Mouse (Mus musculus): ENCODE data around the gene Il6ra.

DNA sequence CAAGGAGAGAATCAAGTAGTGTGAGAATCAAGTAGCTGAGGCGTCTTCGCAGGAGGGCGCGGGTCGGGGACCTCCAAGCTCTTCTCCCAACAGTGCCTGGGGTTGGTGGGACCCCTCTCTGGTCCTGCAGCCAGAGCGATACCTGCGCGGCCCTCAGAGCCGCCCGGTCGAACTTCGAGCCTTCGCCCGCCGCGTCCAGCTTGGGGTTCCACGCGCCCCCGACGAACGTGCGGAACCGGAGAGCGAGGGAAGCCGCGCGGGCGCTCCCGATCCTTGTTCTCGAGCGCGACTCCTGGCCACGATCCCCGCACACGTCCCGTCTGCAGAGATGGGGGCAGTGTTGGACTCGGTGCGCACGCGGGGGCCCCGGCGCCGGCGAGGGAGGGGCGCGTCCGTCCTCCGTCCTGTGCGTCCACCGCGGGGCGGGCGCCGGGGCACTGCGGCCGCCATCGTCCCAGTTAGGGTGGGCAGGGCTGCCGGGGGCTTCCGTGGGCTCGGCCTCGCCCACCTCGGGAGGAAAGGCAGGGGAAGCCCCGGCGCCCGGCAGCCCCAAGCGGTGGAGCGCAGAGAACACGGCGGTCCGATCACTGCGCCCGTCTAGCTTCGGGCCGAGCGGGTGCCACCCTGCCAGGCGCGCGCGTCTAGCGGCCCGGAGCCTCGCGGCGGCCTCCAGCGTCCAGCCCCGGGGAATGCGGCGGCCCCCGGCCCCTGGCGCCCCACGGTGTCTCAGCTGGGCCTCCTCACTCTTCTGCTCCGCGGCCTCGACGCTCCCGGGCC, 82.0 kb downstream of the Il6ra start, which contains the start of gene She:
- TF ChIP-seq CTCF (IDR thresholded peaks at IDR 0.05; ENCODE audit: low read depth), result no peak
- TF ChIP-seq EP300 (IDR thresholded peaks at IDR 0.05; ENCODE audit: low read depth), result no peak
